Mouse (Mus musculus): ENCODE measurements at regions not wholly inside any gene's neighbourhood (a gene's known extent, or its start where the extent isn't known, plus 50 kb on each side); places are given as distances from the start of the nearest gene placed in this dataset.
A peak's percentile ranks its signal among the peaks of the same experiment; 100 is the strongest.

DNA sequence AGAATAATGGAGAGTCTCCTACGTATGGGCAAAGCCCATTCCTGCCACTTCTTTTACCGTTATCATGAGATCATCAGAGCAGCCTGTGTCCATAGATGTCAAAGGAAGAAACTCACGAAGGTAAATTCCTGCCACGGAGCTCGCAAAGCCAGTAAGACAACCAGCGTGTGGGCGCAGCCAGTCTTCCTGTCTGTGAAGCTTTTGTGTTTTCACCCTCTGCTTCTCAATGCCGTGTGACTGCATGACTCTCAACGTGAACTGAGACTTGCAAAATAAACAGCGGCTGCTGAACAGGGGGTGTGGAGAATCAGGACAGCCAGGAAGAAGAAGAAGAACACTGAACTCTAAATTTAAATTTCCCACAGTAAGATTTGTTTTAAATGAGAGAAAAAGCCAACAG lies 103.8 kb upstream of the Tank start:
- Histone ChIP-seq H3K36me3 (replicated peaks; ENCODE audit: control insufficient read depth, insufficient read depth, low read depth) (no peaks in the 10 kb centered on the region), H3K4me2 (ENCODE audit: low read depth) (no peak overlapping the region), H3K9ac (replicated peaks) (no peak overlapping the region), H3K4me3 (ENCODE audit: insufficient read depth in 1 of 2, low read depth in 2 of 2, low read length in 2 of 2) (no peak overlapping the region), H3K27ac (no peak overlapping the region), H3K4me1 (replicated peaks; ENCODE audit: control insufficient read depth in 2 of 2, insufficient read depth in 2 of 2, low read length in 1 of 2) (peaks cover 8 to 11% of the 10 kb centered on the region in 2 experiments), H3K9me3 (ENCODE audit: control insufficient read depth, low read length) (no peaks in the 10 kb centered on the region), H3K27me3 (ENCODE audit: control insufficient read depth, insufficient read depth, low read length) (no peaks in the 10 kb centered on the region)
- ATAC-seq (ENCODE audit: insufficient read depth) (no peak), DNase-seq (ENCODE audit: low read depth in 3 of 3, low spot score in 3 of 3) (no peak)
- TF ChIP-seq CTCF (IDR thresholded peaks at IDR 0.05; ENCODE audit: low read depth) (no peak), EP300 (IDR thresholded peaks at IDR 0.05; ENCODE audit: low read depth) (no peak)
- WGBS (ENCODE audit: insufficient replicate concordance) = 50% methylated on average over 10 of the region's 10 CpGs

DNA sequence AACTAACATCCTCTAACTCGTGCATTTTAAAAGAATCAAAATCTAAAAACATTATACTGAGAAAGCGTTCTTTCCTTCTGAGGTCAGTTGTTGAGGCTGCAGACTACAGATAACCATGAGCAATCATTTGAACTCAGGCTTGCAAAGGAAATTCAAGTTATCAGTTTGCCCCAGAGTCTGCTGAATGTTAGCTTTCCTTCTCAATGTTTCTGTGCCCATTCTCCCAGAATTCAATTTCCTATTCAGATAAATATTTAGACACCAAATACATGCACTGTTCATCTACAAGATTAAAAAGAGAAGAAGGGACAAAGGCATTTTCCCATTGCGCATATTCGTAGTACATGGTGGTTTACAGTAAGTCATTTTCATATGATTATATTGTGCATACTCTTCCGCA lies 107.9 kb upstream of the Tank start:
- WGBS (ENCODE audit: insufficient replicate concordance) = 29% methylated on average over 5 of the region's 5 CpGs
- Histone ChIP-seq H3K4me1 (replicated peaks; ENCODE audit: control insufficient read depth in 2 of 2, insufficient read depth in 2 of 2, low read length in 1 of 2) (peaks cover 8 to 14% of the 10 kb centered on the region in 2 experiments), H3K27me3 (ENCODE audit: control insufficient read depth, insufficient read depth, low read length) (no peaks in the 10 kb centered on the region), H3K4me3 (ENCODE audit: insufficient read depth in 1 of 2, low read depth in 2 of 2, low read length in 2 of 2) (no peak overlapping the region), H3K36me3 (replicated peaks; ENCODE audit: control insufficient read depth, insufficient read depth, low read depth) (no peaks in the 10 kb centered on the region), H3K9me3 (ENCODE audit: control insufficient read depth, low read length) (no peaks in the 10 kb centered on the region), H3K9ac (replicated peaks) (no peak overlapping the region), H3K4me2 (ENCODE audit: low read depth) (peak overlapping the region; percentile 11), H3K27ac (no peak overlapping the region)
- TF ChIP-seq CTCF (IDR thresholded peaks at IDR 0.05; ENCODE audit: low read depth) (no peak), EP300 (IDR thresholded peaks at IDR 0.05; ENCODE audit: low read depth) (peak; percentile 82)
- peak; percentile 87 for ATAC-seq (ENCODE audit: insufficient read depth)
- peak; percentile 53 to 62 (median 56) for DNase-seq (ENCODE audit: low read depth in 3 of 3, low spot score in 3 of 3)

DNA sequence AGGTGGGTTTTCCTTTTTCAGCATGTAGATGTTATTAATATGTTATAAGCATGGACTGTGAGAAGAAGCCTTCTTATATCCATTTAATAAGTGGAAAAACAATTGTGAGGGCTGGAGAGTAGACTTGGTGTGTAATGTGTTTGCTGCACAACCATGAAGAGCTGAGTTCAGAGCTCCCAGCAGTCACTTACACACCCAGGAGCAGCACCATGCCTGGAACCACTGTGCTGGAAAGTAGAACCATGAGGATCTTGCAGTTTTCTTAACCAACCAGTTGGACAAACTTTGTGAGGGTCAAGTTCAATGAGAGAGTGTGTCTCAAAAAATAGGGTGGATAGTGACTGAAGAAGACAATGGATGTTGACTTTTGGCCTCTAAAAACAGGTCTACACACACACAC lies 108.3 kb upstream of the Tank start:
- H3K4me3 ChIP-seq (ENCODE audit: insufficient read depth in 1 of 2, low read depth in 2 of 2, low read length in 2 of 2) = no peak overlapping the region
- H3K4me1 ChIP-seq (replicated peaks; ENCODE audit: control insufficient read depth in 2 of 2, insufficient read depth in 2 of 2, low read length in 1 of 2) = peaks cover 8 to 14% of the 10 kb centered on the region in 2 experiments
- peak overlapping the region; percentile 11; the same call in 1 of the 2 replicates for H3K4me2 ChIP-seq (ENCODE audit: low read depth)
- DNase-seq (ENCODE audit: low read depth in 3 of 3, low spot score in 3 of 3) (no peak), ATAC-seq (ENCODE audit: insufficient read depth) (peak; percentile 61; the same call in 1 of the 2 replicates)
- H3K9ac ChIP-seq (replicated peaks) = no peak overlapping the region
- no peaks in the 10 kb centered on the region for H3K36me3 ChIP-seq (replicated peaks; ENCODE audit: control insufficient read depth, insufficient read depth, low read depth)
- TF ChIP-seq EP300 (IDR thresholded peaks at IDR 0.05; ENCODE audit: low read depth) = no peak
- no peak for TF ChIP-seq CTCF (IDR thresholded peaks at IDR 0.05; ENCODE audit: low read depth)
- no peaks in the 10 kb centered on the region for H3K9me3 ChIP-seq (ENCODE audit: control insufficient read depth, low read length)
- no peaks in the 10 kb centered on the region for H3K27me3 ChIP-seq (ENCODE audit: control insufficient read depth, insufficient read depth, low read length)
- no peak overlapping the region for H3K27ac ChIP-seq

DNA sequence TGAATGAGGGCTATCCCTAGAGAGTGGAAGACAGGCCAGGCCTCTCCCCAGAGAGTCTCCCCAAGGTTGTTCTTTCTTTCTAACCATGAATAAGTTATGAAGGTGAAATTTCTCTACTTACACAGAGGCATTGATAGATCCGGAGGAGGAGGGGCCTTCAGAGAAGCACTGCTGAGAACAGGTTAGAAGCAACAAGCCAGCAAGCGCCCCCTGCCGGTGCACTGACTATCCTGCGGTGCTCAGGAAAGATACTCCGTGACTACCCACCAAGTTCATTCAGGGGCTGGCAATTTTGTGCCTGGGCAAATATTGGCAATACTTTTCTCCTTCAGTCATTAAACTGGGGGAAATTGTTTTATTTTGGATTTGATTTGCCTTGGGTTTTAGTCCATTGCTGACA lies 122.5 kb upstream of the Tank start:
- Histone ChIP-seq H3K36me3 (replicated peaks; ENCODE audit: control insufficient read depth, insufficient read depth, low read depth) (no peaks in the 10 kb centered on the region), H3K27ac (no peak overlapping the region), H3K27me3 (ENCODE audit: control insufficient read depth, insufficient read depth, low read length) (no peaks in the 10 kb centered on the region), H3K9ac (replicated peaks) (no peak overlapping the region), H3K4me3 (ENCODE audit: insufficient read depth in 1 of 2, low read depth in 2 of 2, low read length in 2 of 2) (no peak overlapping the region), H3K9me3 (ENCODE audit: control insufficient read depth, low read length) (no peaks in the 10 kb centered on the region), H3K4me2 (ENCODE audit: low read depth) (no peak overlapping the region), H3K4me1 (replicated peaks; ENCODE audit: control insufficient read depth in 2 of 2, insufficient read depth in 2 of 2, low read length in 1 of 2) (peaks cover 0 to 3% of the 10 kb centered on the region in 2 experiments; a peak in 1 of 4 replicates)
- ATAC-seq (ENCODE audit: insufficient read depth) = no peak
- WGBS (ENCODE audit: insufficient replicate concordance) = 16% methylated on average over 5 of the region's 5 CpGs
- TF ChIP-seq CTCF (IDR thresholded peaks at IDR 0.05; ENCODE audit: low read depth) (peak; percentile 78), EP300 (IDR thresholded peaks at IDR 0.05; ENCODE audit: low read depth) (no peak)
- DNase-seq (ENCODE audit: low read depth in 3 of 3, low spot score in 3 of 3) = peak in 2 of 3 experiments; percentile 6 to 9

DNA sequence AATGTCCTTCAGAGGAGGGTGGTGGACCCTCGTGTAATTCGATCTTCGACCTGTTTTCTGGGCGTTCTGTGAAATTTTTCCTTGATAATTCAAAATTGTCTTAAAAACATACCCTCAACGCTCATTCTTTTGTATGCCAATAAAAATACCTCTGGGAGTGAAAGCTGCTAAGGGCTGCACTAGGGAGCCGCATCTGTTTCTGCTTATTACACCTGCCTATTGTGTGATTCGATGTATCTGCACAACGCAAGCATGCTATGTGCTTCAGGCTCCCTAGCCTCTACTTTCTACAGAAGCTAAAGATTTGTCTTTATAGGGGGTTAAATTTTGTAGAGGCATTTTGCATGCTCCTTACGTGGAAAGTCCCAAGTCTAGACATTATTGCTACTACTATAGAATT lies 123.7 kb upstream of the Tank start:
- ATAC-seq (ENCODE audit: insufficient read depth) (no peak), DNase-seq (ENCODE audit: low read depth in 3 of 3, low spot score in 3 of 3) (no peak)
- peaks cover 0 to 3% of the 10 kb centered on the region in 2 experiments; a peak in 1 of 4 replicates for H3K4me1 ChIP-seq (replicated peaks; ENCODE audit: control insufficient read depth in 2 of 2, insufficient read depth in 2 of 2, low read length in 1 of 2)
- TF ChIP-seq CTCF (IDR thresholded peaks at IDR 0.05; ENCODE audit: low read depth) (no peak), EP300 (IDR thresholded peaks at IDR 0.05; ENCODE audit: low read depth) (no peak)
- H3K4me3 ChIP-seq (ENCODE audit: insufficient read depth in 1 of 2, low read depth in 2 of 2, low read length in 2 of 2) = no peak overlapping the region
- no peak overlapping the region for H3K4me2 ChIP-seq (ENCODE audit: low read depth)
- H3K27ac ChIP-seq = no peak overlapping the region
- WGBS (ENCODE audit: insufficient replicate concordance) = 27% methylated on average over 9 of the region's 9 CpGs
- H3K27me3 ChIP-seq (ENCODE audit: control insufficient read depth, insufficient read depth, low read length) = no peaks in the 10 kb centered on the region
- no peaks in the 10 kb centered on the region for H3K9me3 ChIP-seq (ENCODE audit: control insufficient read depth, low read length)
- no peak overlapping the region for H3K9ac ChIP-seq (replicated peaks)
- H3K36me3 ChIP-seq (replicated peaks; ENCODE audit: control insufficient read depth, insufficient read depth, low read depth) = no peaks in the 10 kb centered on the region
